Mouse (Mus musculus) neural tube, embryonic 12.5 days (tissue): ENCODE results near the gene Dbx2. TPM values are rescaled to one million over a fixed set of nuclear protein-coding genes. Genes with fewer than 3 reads are reported as not detected.

Experiments used
- ATAC-seq: fragments of 200-750 bp; cut with Nextera tagmentation; 2 replicates; pipeline ENCODE4 v1.8.0; 2017; ENCODE audit warnings: low read depth, mild to moderate bottlenecking, moderate TSS enrichment, moderate library complexity; ENCODE audit not compliant: low FRiP score
- H3K27ac ChIP-seq: fragments of 300-500 bp; sonication (generic); 2 replicates; pipeline ENCODE4 v1.5.1; 2016
- H3K27me3 ChIP-seq: fragments of 300-500 bp; sonication (generic); replicated peaks from 2 replicates; pipeline ENCODE4 v1.6.1; 2016; ENCODE audit warnings: mild to moderate bottlenecking
- H3K36me3 ChIP-seq: fragments of 300-500 bp; sonication (generic); 2 replicates; pipeline ENCODE4 v1.6.1; 2016; ENCODE audit warnings: mild to moderate bottlenecking
- H3K4me1 ChIP-seq: fragments of 300-500 bp; sonication (generic); 2 replicates; pipeline ENCODE4 v1.6.1; 2016
- H3K4me2 ChIP-seq: fragments of 300-500 bp; sonication (generic); replicated peaks from 2 replicates; pipeline ENCODE4 v1.6.1; 2016; ENCODE audit warnings: mild to moderate bottlenecking
- H3K4me3 ChIP-seq: fragments of 300-500 bp; sonication (generic); 2 replicates; pipeline ENCODE4 v1.5.1; 2016
- H3K9ac ChIP-seq: fragments of 300-500 bp; sonication (generic); 2 replicates; pipeline ENCODE4 v1.6.1; 2016; ENCODE audit warnings: mild to moderate bottlenecking
- H3K9me3 ChIP-seq: fragments of 300-500 bp; sonication (generic); 2 replicates; pipeline ENCODE4 v1.6.1; 2016; ENCODE audit warnings: mild to moderate bottlenecking
- WGBS: fragments of 180-500 bp; shearing (Covaris S2); methylation state at CpG from one replicate; pipeline ENCODE4 v1.1.7; 2016; 5-methylcytosine and 5-hydroxymethylcytosine counted together
- polyA plus RNA-seq: library from polyadenylated mRNA; unstranded; fragments of >200 nt; fragmentation: Nextera tagmentation; extraction: Ambion mirVana; gene quantifications from 2 replicates; pipeline ENCODE4 v1.2.1, GENCODE M21; 2016

Dbx2 gene
- polyA plus RNA-seq, 1 experiment from 2014 or later: 8.5 TPM

GRCm38 (mm10) chr15:95660368-95660767 lies 4.6 kb upstream of the Dbx2 start:
- WGBS: 92% methylated on average over 5 of the region's 5 CpGs
- peaks cover 46% of the 10 kb centered on the region for H3K27me3 ChIP-seq
- ATAC-seq: no peak

GRCm38 (mm10) chr15:95654211-95654897 lies 1.4 kb downstream of the Dbx2 start:
- ATAC-seq: peak; percentile 37; the same call in 1 of the 2 replicates

More at GRCm38 (mm10) chr15:95660368-95660767, 4.6 kb upstream of the Dbx2 start:
- Histone ChIP-seq H3K9me3 (no peaks in the 10 kb centered on the region), H3K9ac (no peak overlapping the region), H3K4me1 (no peaks in the 10 kb centered on the region), H3K36me3 (no peaks in the 10 kb centered on the region), H3K27ac (no peak overlapping the region), H3K4me3 (no peak overlapping the region), H3K4me2 (no peak overlapping the region)

GRCm38 (mm10) chr15:95653812-95654210 lies 1.9 kb downstream of the Dbx2 start:
- peaks cover 19% of the 10 kb centered on the region for H3K4me1 ChIP-seq
- H3K36me3 ChIP-seq: no peaks in the 10 kb centered on the region
- H3K4me3 ChIP-seq: peak overlapping the region; percentile 36
- 3% methylated on average over 6 of the region's 6 CpGs for WGBS
- H3K9me3 ChIP-seq: no peaks in the 10 kb centered on the region
- 0 out of 2 replicates have a peak, but pooled peaks have one; percentile 7 for ATAC-seq
- H3K9ac ChIP-seq: peak overlapping the region; percentile 40
- H3K27me3 ChIP-seq: peaks cover 81% of the 10 kb centered on the region
- no peak overlapping the region for H3K27ac ChIP-seq
- H3K4me2 ChIP-seq: peak overlapping the region; percentile 70

More at GRCm38 (mm10) chr15:95654211-95654897, 1.4 kb downstream of the Dbx2 start:
- peak overlapping the region; percentile 36 for H3K4me3 ChIP-seq
- WGBS: under 1% methylated on average over 49 of the region's 49 CpGs
- H3K4me2 ChIP-seq: peak overlapping the region; percentile 70
- H3K27ac ChIP-seq: no peak overlapping the region
- no peaks in the 10 kb centered on the region for H3K36me3 ChIP-seq
- H3K9me3 ChIP-seq: no peaks in the 10 kb centered on the region
- H3K9ac ChIP-seq: peak overlapping the region; percentile 40
- peaks cover 19% of the 10 kb centered on the region for H3K4me1 ChIP-seq
- H3K27me3 ChIP-seq: peaks cover 81% of the 10 kb centered on the region

- H3K4me2 ChIP-seq: peak overlapping the region; percentile 70
- WGBS: 1% methylated on average over 23 of the region's 23 CpGs
- no peak overlapping the region for H3K27ac ChIP-seq
- peaks cover 83% of the 10 kb centered on the region for H3K27me3 ChIP-seq
- no peak overlapping the region for H3K9ac ChIP-seq
- no peaks in the 10 kb centered on the region for H3K9me3 ChIP-seq
- no peaks in the 10 kb centered on the region for H3K36me3 ChIP-seq
- H3K4me1 ChIP-seq: peaks cover 19% of the 10 kb centered on the region
- ATAC-seq: no peak
- H3K4me3 ChIP-seq: peak overlapping the region; percentile 36
These were observed 2.7 kb downstream of the Dbx2 start for GRCm38 (mm10) chr15:95652898-95653707.

- ATAC-seq: no peak
- Histone ChIP-seq H3K9ac (no peak overlapping the region), H3K4me2 (no peak overlapping the region), H3K27ac (no peak overlapping the region), H3K36me3 (no peaks in the 10 kb centered on the region), H3K4me1 (peaks cover 19% of the 10 kb centered on the region), H3K27me3 (peaks cover 88% of the 10 kb centered on the region), H3K4me3 (no peak overlapping the region; the same call in 1 of the 2 replicates), H3K9me3 (no peaks in the 10 kb centered on the region)
- WGBS: 0% methylated on average over 3 of the region's 3 CpGs
These were observed 3.9 kb downstream of the Dbx2 start for GRCm38 (mm10) chr15:95651824-95652223.

GRCm38 (mm10) chr15:95643505-95644029 lies 12.2 kb downstream of the Dbx2 start:
- Histone ChIP-seq H3K4me1 (peaks cover 16% of the 10 kb centered on the region), H3K27me3 (peaks cover 88% of the 10 kb centered on the region), H3K4me2 (no peak overlapping the region), H3K27ac (no peak overlapping the region), H3K4me3 (no peak overlapping the region), H3K9ac (no peak overlapping the region), H3K9me3 (no peaks in the 10 kb centered on the region), H3K36me3 (no peaks in the 10 kb centered on the region)
- WGBS: 45% methylated on average over 15 of the region's 15 CpGs
- ATAC-seq: no peak

- ATAC-seq: no peak
- Histone ChIP-seq H3K36me3 (no peaks in the 10 kb centered on the region), H3K9me3 (no peaks in the 10 kb centered on the region), H3K4me2 (peak overlapping the region; percentile 32; the same call in 1 of the 2 replicates), H3K27me3 (peaks cover 83% of the 10 kb centered on the region), H3K4me3 (no peak overlapping the region), H3K4me1 (peaks cover 18% of the 10 kb centered on the region), H3K9ac (no peak overlapping the region), H3K27ac (no peak overlapping the region)
- WGBS: 5% methylated on average over 11 of the region's 11 CpGs
These were observed 15.4 kb downstream of the Dbx2 start for GRCm38 (mm10) chr15:95640347-95640746.

GRCm38 (mm10) chr15:95639829-95640134 lies 16.0 kb downstream of the Dbx2 start:
- Histone ChIP-seq H3K9ac (no peak overlapping the region), H3K36me3 (no peaks in the 10 kb centered on the region), H3K4me1 (peaks cover 18% of the 10 kb centered on the region), H3K9me3 (no peaks in the 10 kb centered on the region), H3K27me3 (peaks cover 83% of the 10 kb centered on the region), H3K4me3 (no peak overlapping the region), H3K4me2 (peak overlapping the region; percentile 32), H3K27ac (no peak overlapping the region)
- WGBS: 21% methylated on average over 9 of the region's 9 CpGs
- peak; percentile 72; the same call in 1 of the 2 replicates for ATAC-seq

GRCm38 (mm10) chr15:95639115-95639828 lies 16.5 kb downstream of the Dbx2 start:
- Histone ChIP-seq H3K9ac (no peak overlapping the region), H3K9me3 (no peaks in the 10 kb centered on the region), H3K4me3 (no peak overlapping the region), H3K4me2 (peak overlapping the region; percentile 32), H3K36me3 (no peaks in the 10 kb centered on the region), H3K4me1 (peaks cover 18% of the 10 kb centered on the region), H3K27ac (no peak overlapping the region), H3K27me3 (peaks cover 83% of the 10 kb centered on the region)
- WGBS: 21% methylated on average over 20 of the region's 20 CpGs
- peak; percentile 89 for ATAC-seq

GRCm38 (mm10) chr15:95624396-95624795 lies 31.4 kb downstream of the Dbx2 start:
- H3K27ac ChIP-seq: no peak overlapping the region
- H3K36me3 ChIP-seq: no peaks in the 10 kb centered on the region
- no peak for ATAC-seq
- no peaks in the 10 kb centered on the region for H3K9me3 ChIP-seq
- WGBS: 94% methylated on average over 4 of the region's 4 CpGs
- H3K4me2 ChIP-seq: no peak overlapping the region
- H3K4me1 ChIP-seq: no peaks in the 10 kb centered on the region
- no peak overlapping the region for H3K4me3 ChIP-seq
- no peak overlapping the region for H3K9ac ChIP-seq
- peaks cover 9% of the 10 kb centered on the region; the same call in 1 of the 2 replicates for H3K27me3 ChIP-seq

- Histone ChIP-seq H3K9ac (no peak overlapping the region), H3K36me3 (no peaks in the 10 kb centered on the region), H3K27ac (no peak overlapping the region), H3K4me2 (no peak overlapping the region), H3K9me3 (no peaks in the 10 kb centered on the region), H3K27me3 (peaks cover 9% of the 10 kb centered on the region; the same call in 1 of the 2 replicates), H3K4me1 (no peaks in the 10 kb centered on the region), H3K4me3 (no peak overlapping the region)
- ATAC-seq: no peak
- WGBS: 70% methylated on average over 8 of the region's 8 CpGs
These were observed 33.0 kb downstream of the Dbx2 start for GRCm38 (mm10) chr15:95622797-95623196.

GRCm38 (mm10) chr15:95612600-95612999 lies 43.2 kb downstream of the Dbx2 start:
- Histone ChIP-seq H3K9ac (no peak overlapping the region), H3K4me2 (no peak overlapping the region), H3K27ac (no peak overlapping the region), H3K4me1 (no peaks in the 10 kb centered on the region), H3K36me3 (no peaks in the 10 kb centered on the region), H3K9me3 (no peaks in the 10 kb centered on the region), H3K27me3 (no peaks in the 10 kb centered on the region), H3K4me3 (no peak overlapping the region)
- no peak for ATAC-seq
- WGBS: 90% methylated on average over 1 of the region's 1 CpGs
